Comparison of ENCODE assay signal across 8 mouse cellular contexts in genomic region chr2:156196302-156197128, GRCm38 (mm10). TPM values are rescaled to one million over a fixed set of nuclear protein-coding genes. Genes with fewer than 3 reads are reported as not detected.
DNase-seq lines count a peak whose midpoint lies in the region; ATAC-seq lines count a peak whose summit lies in the region.

TSS of gene Phf20 (plus strand) at chr2:156196466.

- H3K4me1 ChIP-seq in forebrain, embryonic 10.5 days, result peaks cover 51% of the 10 kb centered on the region
- H3K4me1 ChIP-seq in heart, embryonic 15.5 days (replicated peaks), result peaks cover 28% of the 10 kb centered on the region
- peaks cover 42% of the 10 kb centered on the region for H3K4me1 ChIP-seq in liver, embryonic 15.5 days (replicated peaks)
- H3K4me1 ChIP-seq in neural tube, embryonic 12.5 days, result peaks cover 25% of the 10 kb centered on the region

- H3K36me3 ChIP-seq in forebrain, embryonic 10.5 days (replicated peaks), result peaks cover 32% of the 10 kb centered on the region
- H3K36me3 ChIP-seq in heart, embryonic 15.5 days, result peaks cover 3% of the 10 kb centered on the region; the same call in 1 of the 2 replicates
- peaks cover 6% of the 10 kb centered on the region; the same call in 1 of the 2 replicates for H3K36me3 ChIP-seq in liver, embryonic 15.5 days (replicated peaks)
- H3K36me3 ChIP-seq in neural tube, embryonic 12.5 days, result peaks cover 11% of the 10 kb centered on the region; the same call in 1 of the 2 replicates

- peak within 1 kb of the TSS; percentile 87 for H3K9ac ChIP-seq in heart, embryonic 15.5 days
- peak within 1 kb of the TSS; percentile 78 for H3K9ac ChIP-seq in liver, embryonic 15.5 days
- peak within 1 kb of the TSS; percentile 77 for H3K9ac ChIP-seq in neural tube, embryonic 12.5 days

- no peaks in the 10 kb centered on the region for H3K27me3 ChIP-seq in forebrain, embryonic 10.5 days (ENCODE audit: poor library complexity, severe bottlenecking)
- H3K27me3 ChIP-seq in heart, embryonic 15.5 days, result no peaks in the 10 kb centered on the region
- no peaks in the 10 kb centered on the region for H3K27me3 ChIP-seq in liver, embryonic 15.5 days
- H3K27me3 ChIP-seq in neural tube, embryonic 12.5 days (replicated peaks), result no peaks in the 10 kb centered on the region

- peak within 1 kb of the TSS; percentile 77 for H3K4me3 ChIP-seq in forebrain, embryonic 10.5 days
- peak within 1 kb of the TSS; percentile 70 for H3K4me3 ChIP-seq in heart, embryonic 15.5 days
- peak within 1 kb of the TSS; percentile 77 for H3K4me3 ChIP-seq in liver, embryonic 15.5 days (replicated peaks)
- H3K4me3 ChIP-seq in neural tube, embryonic 12.5 days, result peak within 1 kb of the TSS; percentile 68

- under 1% methylated on average over 88 of the region's 88 CpGs for WGBS in forebrain, embryonic 10.5 days
- under 1% methylated on average over 88 of the region's 88 CpGs for WGBS in heart, embryonic 15.5 days
- WGBS in liver, embryonic 15.5 days (ENCODE audit: insufficient replicate concordance), result under 1% methylated on average over 84 of the region's 88 CpGs
- under 1% methylated on average over 87 of the region's 88 CpGs for WGBS in neural tube, embryonic 12.5 days

- H3K9me3 ChIP-seq in forebrain, embryonic 10.5 days, result no peaks in the 10 kb centered on the region
- no peaks in the 10 kb centered on the region for H3K9me3 ChIP-seq in heart, embryonic 15.5 days (replicated peaks)
- H3K9me3 ChIP-seq in liver, embryonic 15.5 days (replicated peaks), result no peaks in the 10 kb centered on the region
- no peaks in the 10 kb centered on the region for H3K9me3 ChIP-seq in neural tube, embryonic 12.5 days

- DNase-seq in c-Kit-negative CD71-positive TER-119-positive erythroid progenitor cells, embryonic 14.5 days (ENCODE audit: low read depth, low spot score), result peak; percentile 92
- peak; percentile 99 for DNase-seq in forebrain, embryonic 10.5 days (ENCODE audit: extremely low spot score, low spot score)
- peak; percentile 99 to 100 for DNase-seq in kidney, postnatal 25 days
- DNase-seq in telencephalon, adult 2 months (ENCODE audit: low read depth, low spot score), result peak; percentile 90

- peak within 1 kb of the TSS; percentile 71 for H3K4me2 ChIP-seq in heart, embryonic 15.5 days
- peak within 1 kb of the TSS; percentile 97 for H3K4me2 ChIP-seq in liver, embryonic 15.5 days
- peak within 1 kb of the TSS; percentile 66 for H3K4me2 ChIP-seq in neural tube, embryonic 12.5 days (replicated peaks)

- H3K27ac ChIP-seq in forebrain, embryonic 10.5 days, result peak within 1 kb of the TSS; percentile 98
- peak within 1 kb of the TSS; percentile 97 for H3K27ac ChIP-seq in heart, embryonic 15.5 days
- peak within 1 kb of the TSS; percentile 95 for H3K27ac ChIP-seq in liver, embryonic 15.5 days (replicated peaks)
- H3K27ac ChIP-seq in neural tube, embryonic 12.5 days, result peak within 1 kb of the TSS; percentile 87

- peak; percentile 95 for ATAC-seq in CD4-positive, CD25-positive, alpha-beta regulatory T cell, adult 4 months
- ATAC-seq in heart, embryonic 15.5 days (replicated peaks; ENCODE audit: insufficient number of reproducible peaks, insufficient read depth, low FRiP score, low read depth), result peak; percentile 99
- ATAC-seq in liver, embryonic 15.5 days (ENCODE audit: insufficient read depth), result peak; percentile 98
- peak; percentile 98 for ATAC-seq in neural tube, embryonic 12.5 days (ENCODE audit: low FRiP score, low read depth)

RNA-seq across cellular contexts. Expression of gene Phf20, which starts in this region (rescaled TPM):
- 10 to 100 TPM; 70.0 to 87.9 TPM for polyA plus RNA-seq in CD4-positive, CD25-positive, alpha-beta regulatory T cell, adult 4 months (2017; shearing (Covaris generic))
- polyA plus RNA-seq in forebrain, embryonic 10.5 days (2016; fragmentation: Nextera tagmentation; extraction: Ambion mirVana), result 71.6 and 77.4 TPM in 2 replicates
- 41.5 and 53.9 TPM in 2 replicates for polyA plus RNA-seq in heart, embryonic 15.5 days (2015; fragmentation: Nextera tagmentation; extraction: Ambion mirVana)
- 10.8 and 14.7 TPM in 2 replicates for polyA plus RNA-seq in liver, embryonic 15.5 days (2015; fragmentation: Nextera tagmentation; extraction: Ambion mirVana)
- polyA plus RNA-seq in neural tube, embryonic 12.5 days (2016; fragmentation: Nextera tagmentation; extraction: Ambion mirVana), result 91.0 and 91.9 TPM in 2 replicates

Comparison
In these comparisons a context has a peak if more than half of its experiments do, and no peak if none do; other contexts are left out.
1. Peak in every context shown above with its lines: DNase-seq, ATAC-seq, H3K4me3 ChIP-seq and H3K27ac ChIP-seq.